Mouse (Mus musculus) cerebellum, adult 2 months (tissue): ENCODE results near the gene Syt8.

Experiments
- CTCF ChIP-seq: fragments of 200-500 bp; IDR thresholded peaks from 2 replicates; pipeline ENCODE4 v1.5.1; 2011; ENCODE audit warnings: low read depth, mild to moderate bottlenecking, control low read depth, low read length, moderate library complexity, borderline replicate concordance; ENCODE audit not compliant: insufficient read depth
- POLR2A ChIP-seq: fragments of 200-500 bp; IDR thresholded peaks from 2 replicates; pipeline ENCODE4 v1.6.1; 2011; ENCODE audit warnings: low read length, control low read depth, borderline replicate concordance; ENCODE audit not compliant: insufficient read depth

- TF ChIP-seq CTCF (no peak), POLR2A (no peak)
Measured at GRCm38 (mm10) chr7:142488053-142488452, 53.4 kb downstream of the Syt8 start.
